Mouse (Mus musculus) midbrain, embryonic 15.5 days (tissue): Measurements from ENCODE around the gene Ggt5. TPM values are rescaled to one million over a fixed set of nuclear protein-coding genes. Genes with fewer than 3 reads are reported as not detected.

ENCODE experiments used
- ATAC-seq: fragments of 200-750 bp; cut with Nextera tagmentation; replicated peaks from 2 replicates; pipeline ENCODE4 v1.8.0; 2017; ENCODE audit warnings: moderate TSS enrichment
- H3K27ac ChIP-seq: fragments of 300-500 bp; sonication (generic); 2 replicates; pipeline ENCODE4 v1.5.1; 2015; ENCODE audit warnings: mild to moderate bottlenecking, inconsistent platforms
- H3K27me3 ChIP-seq: fragments of 300-500 bp; sonication (generic); replicated peaks from 2 replicates; pipeline ENCODE4 v1.6.1; 2015; ENCODE audit warnings: inconsistent platforms
- H3K36me3 ChIP-seq: fragments of 300-500 bp; sonication (generic); replicated peaks from 2 replicates; pipeline ENCODE4 v1.6.1; 2015; ENCODE audit warnings: inconsistent platforms
- H3K4me1 ChIP-seq: fragments of 300-500 bp; sonication (generic); 2 replicates; pipeline ENCODE4 v1.6.1; 2015; ENCODE audit warnings: inconsistent platforms
- H3K4me2 ChIP-seq: fragments of 300-500 bp; sonication (generic); 2 replicates; pipeline ENCODE4 v1.6.1; 2015; ENCODE audit warnings: inconsistent platforms, mild to moderate bottlenecking, moderate library complexity
- H3K4me3 ChIP-seq: fragments of 300-500 bp; sonication (generic); 2 replicates; pipeline ENCODE4 v1.5.1; 2015; ENCODE audit warnings: mild to moderate bottlenecking, inconsistent platforms
- H3K9ac ChIP-seq: fragments of 300-500 bp; sonication (generic); 2 replicates; pipeline ENCODE4 v1.6.1; 2015; ENCODE audit warnings: mild to moderate bottlenecking, inconsistent platforms
- H3K9me3 ChIP-seq: fragments of 300-500 bp; sonication (generic); 2 replicates; pipeline ENCODE4 v1.6.1; 2016; ENCODE audit warnings: inconsistent platforms
- WGBS: fragments of 180-500 bp; shearing (Covaris S2); methylation state at CpG from one replicate; pipeline ENCODE4 v1.1.7; 2015; ENCODE audit warnings: mixed read lengths; 5-methylcytosine and 5-hydroxymethylcytosine counted together
- polyA plus RNA-seq: library from polyadenylated mRNA; unstranded; fragments of >200 nt; fragmentation: Nextera tagmentation; extraction: Ambion mirVana; gene quantifications from 2 replicates; pipeline ENCODE4 v1.2.1, GENCODE M21; 2015

Ggt5 gene
- polyA plus RNA-seq, 1 experiment from 2014 or later = 2.2 TPM

GRCm38 (mm10) chr10:75595981-75596380, 6.8 kb downstream of the Ggt5 start:
- Histone ChIP-seq H3K4me2 (no peak overlapping the region), H3K27me3 (no peaks in the 10 kb centered on the region), H3K9ac (no peak overlapping the region), H3K27ac (no peak overlapping the region), H3K4me3 (no peak overlapping the region), H3K9me3 (peaks cover 3% of the 10 kb centered on the region; the same call in 1 of the 2 replicates), H3K36me3 (no peaks in the 10 kb centered on the region), H3K4me1 (no peaks in the 10 kb centered on the region)
- WGBS = 86% methylated on average over 8 of the region's 8 CpGs
- no peak for ATAC-seq

GRCm38 (mm10) chr10:75600189-75600730, 11.1 kb downstream of the Ggt5 start:
- H3K4me2 ChIP-seq = no peak overlapping the region
- WGBS = 81% methylated on average over 7 of the region's 7 CpGs
- H3K4me1 ChIP-seq = no peaks in the 10 kb centered on the region
- no peak overlapping the region for H3K9ac ChIP-seq
- peaks cover 3% of the 10 kb centered on the region; the same call in 1 of the 2 replicates for H3K9me3 ChIP-seq
- no peak overlapping the region for H3K4me3 ChIP-seq
- H3K36me3 ChIP-seq = no peaks in the 10 kb centered on the region
- ATAC-seq = no peak
- no peak overlapping the region for H3K27ac ChIP-seq
- no peaks in the 10 kb centered on the region for H3K27me3 ChIP-seq

- H3K9ac ChIP-seq = no peak overlapping the region
- ATAC-seq = no peak
- WGBS = 46% methylated on average over 11 of the region's 11 CpGs
- no peaks in the 10 kb centered on the region for H3K36me3 ChIP-seq
- H3K4me1 ChIP-seq = no peaks in the 10 kb centered on the region
- no peak overlapping the region for H3K4me3 ChIP-seq
- no peak overlapping the region for H3K4me2 ChIP-seq
- H3K9me3 ChIP-seq = no peaks in the 10 kb centered on the region
- H3K27ac ChIP-seq = no peak overlapping the region
- H3K27me3 ChIP-seq = no peaks in the 10 kb centered on the region
Observed at GRCm38 (mm10) chr10:75605162-75605846, 16.2 kb downstream of the Ggt5 start.

- 93% methylated on average over 4 of the region's 4 CpGs for WGBS
- H3K4me3 ChIP-seq = no peak overlapping the region
- no peak overlapping the region for H3K27ac ChIP-seq
- ATAC-seq = no peak
- H3K4me2 ChIP-seq = no peak overlapping the region
- no peaks in the 10 kb centered on the region for H3K36me3 ChIP-seq
- H3K27me3 ChIP-seq = no peaks in the 10 kb centered on the region
- H3K4me1 ChIP-seq = no peaks in the 10 kb centered on the region
- no peaks in the 10 kb centered on the region for H3K9me3 ChIP-seq
- no peak overlapping the region for H3K9ac ChIP-seq
Observed at GRCm38 (mm10) chr10:75607253-75607652, 18.1 kb downstream of the Ggt5 start.

- Histone ChIP-seq H3K9ac (no peak overlapping the region), H3K4me1 (no peaks in the 10 kb centered on the region), H3K9me3 (no peaks in the 10 kb centered on the region), H3K4me3 (no peak overlapping the region), H3K27me3 (no peaks in the 10 kb centered on the region), H3K36me3 (no peaks in the 10 kb centered on the region), H3K27ac (no peak overlapping the region), H3K4me2 (no peak overlapping the region)
- ATAC-seq = no peak
- 94% methylated on average over 11 of the region's 11 CpGs for whole genome bisulfite sequencing
Observed at GRCm38 (mm10) chr10:75608975-75609374, 19.8 kb downstream of the Ggt5 start.

DNA sequence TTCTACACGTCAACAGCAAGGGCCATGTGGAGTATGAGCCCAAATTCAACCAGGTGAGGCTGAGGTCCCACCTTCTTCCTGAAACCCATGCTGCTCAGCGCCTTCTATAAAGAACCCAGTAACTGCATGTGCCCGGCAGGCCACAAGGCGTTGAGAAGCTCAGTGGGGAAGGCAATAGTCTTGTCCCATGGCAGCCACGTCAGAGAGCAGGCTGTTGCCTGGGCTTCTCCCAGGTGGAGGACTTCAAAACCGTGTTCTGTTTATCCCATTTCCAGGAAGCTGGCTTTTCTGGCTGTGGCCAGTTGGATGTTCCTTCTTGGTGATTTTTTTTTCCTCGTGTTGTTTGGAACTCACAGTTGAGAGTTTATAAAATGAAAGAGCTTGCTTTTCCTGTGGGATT, 21.3 kb downstream of the Ggt5 start:
- Histone ChIP-seq H3K27me3 (no peaks in the 10 kb centered on the region), H3K4me1 (no peaks in the 10 kb centered on the region), H3K36me3 (no peaks in the 10 kb centered on the region), H3K27ac (no peak overlapping the region), H3K9me3 (no peaks in the 10 kb centered on the region), H3K9ac (no peak overlapping the region), H3K4me3 (no peak overlapping the region), H3K4me2 (no peak overlapping the region)
- WGBS = 70% methylated on average over 7 of the region's 7 CpGs
- ATAC-seq = no peak

- WGBS = 89% methylated on average over 4 of the region's 4 CpGs
- Histone ChIP-seq H3K4me2 (no peak overlapping the region), H3K4me3 (no peak overlapping the region), H3K27me3 (no peaks in the 10 kb centered on the region), H3K9ac (no peak overlapping the region), H3K27ac (no peak overlapping the region), H3K36me3 (no peaks in the 10 kb centered on the region), H3K4me1 (no peaks in the 10 kb centered on the region), H3K9me3 (no peaks in the 10 kb centered on the region)
- no peak for ATAC-seq
Observed at GRCm38 (mm10) chr10:75616044-75616443, 26.9 kb downstream of the Ggt5 start.

GRCm38 (mm10) chr10:75620818-75621217, 31.7 kb downstream of the Ggt5 start:
- H3K4me2 ChIP-seq = no peak overlapping the region
- no peak overlapping the region for H3K4me3 ChIP-seq
- H3K4me1 ChIP-seq = no peaks in the 10 kb centered on the region
- no peak overlapping the region for H3K27ac ChIP-seq
- 51% methylated on average over 3 of the region's 3 CpGs for WGBS
- no peaks in the 10 kb centered on the region for H3K36me3 ChIP-seq
- H3K9me3 ChIP-seq = no peaks in the 10 kb centered on the region
- ATAC-seq = no peak
- H3K27me3 ChIP-seq = no peaks in the 10 kb centered on the region
- no peak overlapping the region for H3K9ac ChIP-seq

- Histone ChIP-seq H3K27me3 (no peaks in the 10 kb centered on the region), H3K9ac (no peak overlapping the region), H3K4me1 (no peaks in the 10 kb centered on the region), H3K9me3 (no peaks in the 10 kb centered on the region), H3K4me2 (no peak overlapping the region), H3K27ac (no peak overlapping the region), H3K36me3 (no peaks in the 10 kb centered on the region), H3K4me3 (no peak overlapping the region)
- no peak for ATAC-seq
- WGBS = 71% methylated on average over 6 of the region's 6 CpGs
Observed at GRCm38 (mm10) chr10:75625920-75626319, 36.8 kb downstream of the Ggt5 start.

GRCm38 (mm10) chr10:75626991-75627390, 37.9 kb downstream of the Ggt5 start:
- 61% methylated on average over 3 of the region's 3 CpGs for WGBS
- H3K27me3 ChIP-seq = no peaks in the 10 kb centered on the region
- no peaks in the 10 kb centered on the region for H3K36me3 ChIP-seq
- H3K27ac ChIP-seq = no peak overlapping the region
- no peak overlapping the region for H3K9ac ChIP-seq
- no peaks in the 10 kb centered on the region for H3K4me1 ChIP-seq
- ATAC-seq = no peak
- no peak overlapping the region for H3K4me2 ChIP-seq
- no peak overlapping the region for H3K4me3 ChIP-seq
- no peaks in the 10 kb centered on the region for H3K9me3 ChIP-seq

DNA sequence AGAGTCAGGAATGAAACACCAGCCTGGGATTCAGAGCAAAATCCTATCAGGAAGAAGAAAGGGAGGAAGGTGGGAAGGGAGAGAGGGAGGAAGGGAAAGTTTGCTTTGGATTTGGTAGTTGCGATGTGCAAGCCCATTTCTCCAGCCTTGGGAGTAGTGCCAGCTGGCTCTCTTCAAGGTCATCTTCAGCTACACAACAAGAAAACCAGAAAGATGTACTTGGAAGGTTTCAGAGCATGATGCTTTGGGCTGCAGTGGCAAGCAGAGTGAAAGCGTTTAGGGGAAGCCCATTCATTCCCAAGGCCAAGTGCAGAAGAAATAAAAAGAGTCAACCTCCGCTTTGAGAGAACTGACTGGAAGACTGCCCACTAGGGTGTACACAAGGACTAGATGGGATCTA, 38.4 kb downstream of the Ggt5 start:
- Histone ChIP-seq H3K4me3 (no peak overlapping the region), H3K9me3 (no peaks in the 10 kb centered on the region), H3K27ac (no peak overlapping the region), H3K9ac (no peak overlapping the region), H3K4me1 (no peaks in the 10 kb centered on the region), H3K4me2 (no peak overlapping the region), H3K27me3 (no peaks in the 10 kb centered on the region), H3K36me3 (no peaks in the 10 kb centered on the region)
- 84% methylated on average over 3 of the region's 3 CpGs for WGBS
- no peak for ATAC-seq

DNA sequence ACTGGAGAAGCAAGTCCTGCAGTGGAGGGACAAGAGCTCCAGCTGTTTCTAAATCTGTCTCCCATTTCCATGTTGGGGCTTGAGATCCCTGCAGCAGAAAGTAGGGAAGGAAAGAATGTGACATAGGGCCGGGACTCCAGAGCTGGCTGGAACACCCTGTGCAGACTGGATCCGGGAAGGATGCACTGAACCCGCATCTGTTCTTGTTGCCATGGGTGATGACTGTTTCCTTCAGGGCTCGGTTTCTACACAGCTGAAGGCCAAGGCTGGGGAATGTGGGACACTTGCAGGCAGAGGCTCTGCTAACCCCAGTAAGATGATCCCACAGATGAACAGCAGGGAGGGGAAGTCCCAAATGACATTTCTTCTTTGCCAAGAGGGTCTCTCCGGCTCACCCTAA, 43.5 kb downstream of the Ggt5 start:
- Histone ChIP-seq H3K9me3 (no peaks in the 10 kb centered on the region), H3K9ac (no peak overlapping the region), H3K4me3 (no peak overlapping the region), H3K27me3 (no peaks in the 10 kb centered on the region), H3K4me1 (no peaks in the 10 kb centered on the region), H3K27ac (no peak overlapping the region), H3K36me3 (no peaks in the 10 kb centered on the region), H3K4me2 (no peak overlapping the region)
- no peak for ATAC-seq
- 61% methylated on average over 5 of the region's 5 CpGs for WGBS

DNA sequence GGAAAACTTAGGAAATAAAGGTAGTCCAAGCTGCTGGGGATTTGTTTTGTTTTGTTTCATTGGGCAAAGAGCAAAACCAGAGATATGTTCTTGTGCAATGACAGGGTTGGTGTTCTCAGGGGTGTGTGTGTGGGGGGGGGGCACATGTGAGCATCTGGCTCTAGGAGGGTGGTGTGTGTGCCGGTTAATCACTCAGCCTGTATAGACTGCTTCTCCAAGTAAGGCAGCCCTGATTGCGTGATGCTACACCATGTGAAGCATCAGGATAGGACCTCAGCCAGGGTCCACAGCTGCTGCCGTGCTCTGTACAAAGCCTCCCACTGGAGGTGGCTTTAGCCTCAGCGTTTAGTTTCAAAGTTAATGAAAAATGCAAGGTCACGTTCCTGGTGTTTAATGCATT, 43.9 kb downstream of the Ggt5 start:
- Histone ChIP-seq H3K4me1 (no peaks in the 10 kb centered on the region), H3K9me3 (no peaks in the 10 kb centered on the region), H3K27ac (no peak overlapping the region), H3K27me3 (no peaks in the 10 kb centered on the region), H3K4me3 (no peak overlapping the region), H3K36me3 (no peaks in the 10 kb centered on the region), H3K4me2 (no peak overlapping the region), H3K9ac (no peak overlapping the region)
- peak; percentile 52; the same call in 1 of the 2 replicates for ATAC-seq
- WGBS = 78% methylated on average over 5 of the region's 5 CpGs
